Mouse (Mus musculus) brown adipose tissue, adult 24 weeks (tissue): ENCODE data around the gene Ripor1. TPM values are rescaled to one million over a fixed set of nuclear protein-coding genes. Genes with fewer than 3 reads are reported as not detected.

Source experiments
- H3K27ac ChIP-seq: fragments of 200-500 bp; replicated peaks from 2 replicates; pipeline ENCODE4 v1.5.1; 2012; ENCODE audit warnings: low read depth, mild to moderate bottlenecking, low read length
- H3K4me1 ChIP-seq: fragments of 200-500 bp; 2 replicates; pipeline ENCODE4 v1.6.1; 2012; ENCODE audit warnings: low read length, mixed read lengths; ENCODE audit not compliant: control insufficient read depth, insufficient read depth, insufficient read length
- H3K4me3 ChIP-seq: fragments of 200-500 bp; 2 replicates; pipeline ENCODE4 v1.5.1; 2012; ENCODE audit warnings: low read depth, mild to moderate bottlenecking, low read length, moderate library complexity; ENCODE audit not compliant: insufficient read depth
- polyA plus RNA-seq: library from polyadenylated mRNA; stranded (reverse); fragments of >200 nt; gene quantifications from 2 replicates; pipeline ENCODE4 v1.2.4, GENCODE M21; 2012; ENCODE audit not compliant: missing spikeins, insufficient read depth, insufficient read length

Gene Ripor1
- polyA plus RNA-seq, 1 experiment = 13.4 TPM

GRCm38 (mm10) chr8:105615942-105616341 is 10.9 kb downstream of the Ripor1 start:
- no peak overlapping the region for H3K27ac ChIP-seq
- H3K4me1 ChIP-seq = peaks cover 3% of the 10 kb centered on the region; the same call in 1 of the 2 replicates

GRCm38 (mm10) chr8:105617451-105618278 is 12.6 kb downstream of the Ripor1 start:
- Histone ChIP-seq H3K4me1 (no peaks in the 10 kb centered on the region; the same call in 1 of the 2 replicates), H3K27ac (no peak overlapping the region), H3K4me3 (no peak overlapping the region)

More at GRCm38 (mm10) chr8:105615942-105616341, 10.9 kb downstream of the Ripor1 start:
- no peak overlapping the region for H3K4me3 ChIP-seq

- Histone ChIP-seq H3K27ac (no peak overlapping the region), H3K4me1 (peaks cover 2% of the 10 kb centered on the region; the same call in 1 of the 2 replicates), H3K4me3 (no peak overlapping the region)
Observed at GRCm38 (mm10) chr8:105618279-105618634, 13.2 kb downstream of the Ripor1 start.

- peaks cover 4% of the 10 kb centered on the region; the same call in 1 of the 2 replicates for H3K4me1 ChIP-seq
- H3K27ac ChIP-seq = no peak overlapping the region
- H3K4me3 ChIP-seq = no peak overlapping the region
Observed at GRCm38 (mm10) chr8:105618892-105619591, 14.0 kb downstream of the Ripor1 start.

GRCm38 (mm10) chr8:105620211-105620610 is 15.2 kb downstream of the Ripor1 start:
- no peak overlapping the region for H3K4me3 ChIP-seq
- H3K4me1 ChIP-seq = peaks cover 4% of the 10 kb centered on the region; the same call in 1 of the 2 replicates
- no peak overlapping the region for H3K27ac ChIP-seq

- H3K4me3 ChIP-seq = no peak overlapping the region
- H3K4me1 ChIP-seq = peaks cover 4% of the 10 kb centered on the region; the same call in 1 of the 2 replicates
- no peak overlapping the region for H3K27ac ChIP-seq
Observed at GRCm38 (mm10) chr8:105620946-105621720, 16.1 kb downstream of the Ripor1 start.

- Histone ChIP-seq H3K4me1 (peaks cover 4% of the 10 kb centered on the region; the same call in 1 of the 2 replicates), H3K4me3 (no peak overlapping the region), H3K27ac (no peak overlapping the region)
Observed at GRCm38 (mm10) chr8:105621841-105622240, 16.8 kb downstream of the Ripor1 start.

- Histone ChIP-seq H3K4me1 (peaks cover 4% of the 10 kb centered on the region; the same call in 1 of the 2 replicates), H3K4me3 (no peak overlapping the region), H3K27ac (peak overlapping the region; percentile 24; the same call in 1 of the 2 replicates)
Observed at GRCm38 (mm10) chr8:105622421-105622920, 17.4 kb downstream of the Ripor1 start.

- H3K4me1 ChIP-seq = peaks cover 4% of the 10 kb centered on the region; the same call in 1 of the 2 replicates
- peak overlapping the region; percentile 24; the same call in 1 of the 2 replicates for H3K27ac ChIP-seq
- H3K4me3 ChIP-seq = no peak overlapping the region
Observed at GRCm38 (mm10) chr8:105623118-105623517, 18.1 kb downstream of the Ripor1 start.

GRCm38 (mm10) chr8:105623679-105624245 is 18.7 kb downstream of the Ripor1 start:
- no peak overlapping the region for H3K4me3 ChIP-seq
- peaks cover 4% of the 10 kb centered on the region; the same call in 1 of the 2 replicates for H3K4me1 ChIP-seq
- peak overlapping the region; percentile 1; the same call in 1 of the 2 replicates for H3K27ac ChIP-seq

- Histone ChIP-seq H3K4me3 (no peak overlapping the region), H3K27ac (no peak overlapping the region), H3K4me1 (peaks cover 4% of the 10 kb centered on the region; the same call in 1 of the 2 replicates)
Observed at GRCm38 (mm10) chr8:105624401-105624800, 19.3 kb downstream of the Ripor1 start.

- Histone ChIP-seq H3K27ac (no peak overlapping the region), H3K4me3 (no peak overlapping the region), H3K4me1 (peaks cover 4% of the 10 kb centered on the region; the same call in 1 of the 2 replicates)
Observed at GRCm38 (mm10) chr8:105624831-105625230, 19.8 kb downstream of the Ripor1 start.

- H3K4me3 ChIP-seq = no peak overlapping the region
- H3K27ac ChIP-seq = no peak overlapping the region
Observed at GRCm38 (mm10) chr8:105626086-105626485, 21.0 kb downstream of the Ripor1 start.

GRCm38 (mm10) chr8:105629337-105629736 is 24.3 kb downstream of the Ripor1 start:
- no peaks in the 10 kb centered on the region for H3K4me1 ChIP-seq
- no peak overlapping the region for H3K27ac ChIP-seq
- no peak overlapping the region for H3K4me3 ChIP-seq

More at GRCm38 (mm10) chr8:105626086-105626485, 21.0 kb downstream of the Ripor1 start:
- peaks cover 4% of the 10 kb centered on the region; the same call in 1 of the 2 replicates for H3K4me1 ChIP-seq
